Mouse (Mus musculus): Measurements from ENCODE around the gene Rtn3.

DNA sequence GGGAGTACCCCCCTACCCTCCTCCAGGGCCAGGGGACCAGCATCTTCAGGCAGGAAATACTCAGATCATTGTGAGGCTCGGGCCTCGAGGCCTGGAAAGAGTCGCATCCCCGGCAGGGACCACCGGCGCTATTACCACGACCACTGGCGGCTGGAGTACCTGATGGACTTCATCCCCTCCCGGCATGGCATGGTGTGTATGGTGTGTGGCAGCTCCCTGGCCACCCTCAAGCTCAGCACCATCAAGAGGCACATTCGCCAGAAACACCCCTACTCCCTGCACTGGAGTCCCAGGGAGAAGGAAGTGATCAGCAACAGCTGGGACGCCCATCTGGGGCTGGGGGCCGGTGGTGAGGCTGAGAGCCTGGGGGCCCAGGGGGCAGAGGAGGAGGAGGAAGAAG is 63.0 kb downstream of the Rtn3 start:
- no peak for TF ChIP-seq CTCF (IDR thresholded peaks at IDR 0.05; ENCODE audit: borderline replicate concordance, insufficient read depth, low read length)
- no peak for TF ChIP-seq POLR2A (IDR thresholded peaks at IDR 0.05; ENCODE audit: low read depth, low read length)

Data from embryonic fibroblast, embryonic 13.5 days (primary cell).